Mouse (Mus musculus): Measurements from ENCODE around the gene Mettl21a. TPM values are rescaled to one million over a fixed set of nuclear protein-coding genes. Genes with fewer than 3 reads are reported as not detected.
"Not testable (repeated sequence)": the region's sequence is repeated elsewhere in the genome, so short reads cannot be mapped to it uniquely, and the experiment has no call there.

Mettl21a gene
- total RNA-seq, 4 experiments from 2014 or later: 6.5 to 10.0 (median 7.9) TPM

- DNase-seq (ENCODE audit: low spot score): no peak
Measured at GRCm38 (mm10) chr1:64614801-64615345, 2.2 kb downstream of the Mettl21a start.

GRCm38 (mm10) chr1:64614311-64614710 lies 2.7 kb downstream of the Mettl21a start:
- no peak for DNase-seq (ENCODE audit: low spot score)

- DNase-seq (ENCODE audit: low spot score): no peak
Measured at GRCm38 (mm10) chr1:64609976-64610375, 7.1 kb downstream of the Mettl21a start.

- DNase-seq (ENCODE audit: low spot score): no peak
Measured at GRCm38 (mm10) chr1:64609145-64609544, 7.9 kb downstream of the Mettl21a start.

DNA sequence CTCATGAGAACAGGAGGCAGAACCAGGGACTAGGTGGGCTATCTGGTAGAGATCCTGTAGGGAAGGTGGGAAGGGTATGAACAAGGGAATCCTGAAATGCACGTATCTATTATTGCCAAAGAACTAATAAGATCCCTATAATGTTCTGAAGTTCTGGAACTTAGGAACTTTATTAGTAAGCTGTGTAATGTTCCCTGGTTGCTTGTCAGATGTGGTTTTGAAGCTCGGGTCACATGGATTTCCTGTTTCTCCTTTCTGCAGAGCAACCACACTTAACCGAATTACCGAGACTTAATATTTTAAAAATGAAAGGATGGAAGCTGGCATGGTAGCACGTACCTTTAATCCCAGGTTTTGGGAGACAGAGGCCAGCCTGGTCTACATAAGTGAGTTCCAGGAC lies 13.7 kb downstream of the Mettl21a start:
- DNase-seq (ENCODE audit: low spot score): no peak

DNA sequence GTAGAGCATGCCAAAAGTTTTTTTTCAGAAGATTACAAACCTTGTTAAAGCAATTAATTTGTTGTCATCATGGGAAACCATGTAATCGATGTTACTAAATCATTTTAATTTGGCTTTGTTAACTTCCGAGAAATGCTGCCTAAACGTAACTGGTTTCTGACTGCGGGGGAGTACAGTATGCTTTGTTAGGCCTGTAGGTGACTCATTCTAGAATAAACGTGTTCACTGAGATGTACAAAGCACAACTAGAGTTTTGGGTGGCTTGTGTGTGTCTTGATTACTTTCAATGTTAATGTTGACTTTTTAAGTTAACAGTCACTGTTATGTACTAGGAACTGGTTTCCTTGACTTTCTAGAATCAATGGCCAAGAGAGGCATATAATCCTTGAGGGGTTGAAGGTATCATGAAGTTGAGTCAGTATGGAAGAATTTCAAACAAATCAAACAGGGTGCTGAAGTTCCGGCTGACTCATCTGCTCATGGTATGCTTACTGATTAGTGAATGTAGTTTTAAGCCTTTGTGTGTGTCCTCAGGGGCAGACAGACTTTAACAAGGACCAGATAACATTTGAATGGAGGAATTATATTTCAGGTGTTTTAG lies 15.7 kb downstream of the Mettl21a start:
- no peak for DNase-seq (ENCODE audit: low spot score)

- DNase-seq (ENCODE audit: low spot score): no peak
Measured at GRCm38 (mm10) chr1:64600413-64601077, 16.5 kb downstream of the Mettl21a start.

DNA sequence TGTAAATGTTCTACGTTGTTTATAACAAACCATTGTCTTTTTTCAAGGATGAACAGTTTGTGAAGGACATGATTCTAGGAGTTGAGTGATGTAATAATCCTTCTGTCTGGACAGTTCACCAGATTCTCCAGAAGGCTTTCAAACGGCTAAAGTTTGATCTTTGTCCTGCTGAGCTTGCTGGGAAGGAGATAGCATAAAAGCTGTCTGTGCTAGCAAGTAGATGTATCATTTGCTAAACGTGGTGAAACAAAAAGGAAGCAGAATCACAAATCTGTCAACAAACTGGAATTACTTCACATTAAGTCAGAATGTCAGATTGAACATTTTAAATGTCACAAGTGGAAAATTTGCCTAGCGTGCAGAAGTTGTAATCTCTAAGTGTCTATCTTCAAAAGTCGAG lies 18.1 kb downstream of the Mettl21a start:
- no peak for DNase-seq (ENCODE audit: low spot score)

- no peak for DNase-seq (ENCODE audit: low spot score)
Measured at GRCm38 (mm10) chr1:64578801-64579200, 38.2 kb downstream of the Mettl21a start.

GRCm38 (mm10) chr1:64577911-64578310 lies 39.1 kb downstream of the Mettl21a start:
- DNase-seq (ENCODE audit: low spot score): not testable (repeated sequence)

DNA sequence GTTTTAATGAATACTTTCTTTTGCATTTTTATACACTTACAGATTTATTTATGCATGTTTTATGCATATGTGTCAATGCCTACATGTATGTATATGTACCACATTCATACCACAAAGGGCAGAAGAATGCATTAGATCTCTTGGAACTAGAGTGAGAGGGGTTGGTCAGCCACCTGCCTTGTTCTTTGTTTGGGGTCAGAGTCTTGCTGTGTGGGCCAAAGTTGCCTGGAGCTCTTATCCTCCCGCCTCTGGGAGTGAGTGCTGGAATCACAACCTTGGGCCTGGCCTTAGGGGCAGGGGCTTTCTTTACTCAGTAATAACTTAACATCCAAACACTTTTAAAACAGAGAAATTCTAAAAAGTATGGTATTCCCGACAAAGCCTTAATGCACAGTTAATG lies 40.3 kb downstream of the Mettl21a start:
- DNase-seq (ENCODE audit: low spot score): no peak

DNA sequence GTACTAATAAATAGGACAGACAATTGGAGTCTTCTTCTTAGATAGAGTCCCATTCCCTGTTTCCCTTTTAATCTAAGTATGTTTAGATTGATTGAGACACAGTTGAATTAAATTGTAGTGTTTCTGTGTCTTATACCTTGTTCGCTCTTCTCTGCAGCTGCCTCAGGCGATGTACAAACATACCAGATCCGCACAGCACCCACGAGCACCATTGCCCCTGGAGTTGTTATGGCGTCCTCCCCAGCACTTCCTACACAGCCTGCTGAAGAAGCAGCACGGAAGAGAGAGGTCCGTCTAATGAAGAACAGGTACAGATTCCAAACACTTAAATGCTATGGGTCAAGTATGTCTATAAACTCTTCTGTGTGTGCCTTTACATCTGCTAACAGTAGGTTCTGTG lies 41.0 kb downstream of the Mettl21a start:
- no peak for DNase-seq (ENCODE audit: low spot score)

DNA sequence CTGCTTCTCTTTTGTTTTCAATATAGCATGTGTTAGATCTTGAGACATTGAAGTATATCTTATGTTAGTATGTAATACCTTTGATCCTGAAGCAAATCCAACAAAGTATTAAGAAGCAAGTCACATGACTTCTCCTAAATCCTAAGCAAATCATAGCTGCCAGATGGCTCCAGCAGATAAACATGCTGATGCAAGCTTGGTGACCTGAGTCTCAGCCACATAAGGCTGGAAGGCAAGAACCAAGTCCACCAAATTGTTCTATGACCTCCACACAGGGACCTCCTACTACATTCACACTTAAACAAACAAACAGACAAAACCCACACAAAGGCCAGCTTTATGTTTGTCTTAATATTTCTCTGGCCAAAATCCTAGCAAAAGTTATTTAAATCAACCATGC lies 48.8 kb downstream of the Mettl21a start:
- DNase-seq (ENCODE audit: low spot score): no peak

DNA sequence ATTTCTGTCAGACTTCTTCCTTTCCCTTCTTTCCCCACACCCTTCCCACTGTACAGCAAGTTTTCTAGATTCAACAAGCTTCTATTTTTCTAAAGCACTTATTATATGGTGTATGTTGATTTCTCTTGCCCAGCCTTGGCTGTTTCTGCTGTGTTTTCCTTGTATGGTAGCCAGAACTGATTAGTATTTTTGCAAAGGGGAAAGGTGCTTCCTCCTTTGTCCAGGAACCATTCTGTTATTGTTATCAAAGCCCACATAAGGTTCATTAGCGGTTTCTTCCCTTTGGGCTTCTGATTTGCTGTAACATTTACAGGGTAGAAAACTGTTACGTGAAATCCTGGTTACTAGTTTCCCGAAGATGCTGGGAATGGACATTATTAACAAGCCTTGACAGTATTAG lies 56.9 kb downstream of the Mettl21a start:
- peak; percentile 8 for DNase-seq (ENCODE audit: low spot score)

Other genes with a start within 250 kb of the Mettl21a start
- gene Creb1, start 84.6 kb downstream of the Mettl21a start, total RNA-seq (2022): 10 to 100 TPM; 21.4 to 31.2 (median 22.8) TPM
- gene Ccnyl1, start 73.2 kb upstream of the Mettl21a start, total RNA-seq (2022): 10 to 100 TPM; 10.3 to 16.9 (median 12.9) TPM
- gene Fzd5, start 120.5 kb upstream of the Mettl21a start, total RNA-seq (2022): 1 to 10 TPM; 3.9 to 4.4 (median 4.3) TPM

All from heart, adult 8-10 months (tissue).